Mouse (Mus musculus): ENCODE results near the gene Olfr67. TPM values are rescaled to one million over a fixed set of nuclear protein-coding genes. Genes with fewer than 3 reads are reported as not detected.

Gene Olfr67
- polyA plus RNA-seq, 1 experiment from 2014 or later = not detected

DNA sequence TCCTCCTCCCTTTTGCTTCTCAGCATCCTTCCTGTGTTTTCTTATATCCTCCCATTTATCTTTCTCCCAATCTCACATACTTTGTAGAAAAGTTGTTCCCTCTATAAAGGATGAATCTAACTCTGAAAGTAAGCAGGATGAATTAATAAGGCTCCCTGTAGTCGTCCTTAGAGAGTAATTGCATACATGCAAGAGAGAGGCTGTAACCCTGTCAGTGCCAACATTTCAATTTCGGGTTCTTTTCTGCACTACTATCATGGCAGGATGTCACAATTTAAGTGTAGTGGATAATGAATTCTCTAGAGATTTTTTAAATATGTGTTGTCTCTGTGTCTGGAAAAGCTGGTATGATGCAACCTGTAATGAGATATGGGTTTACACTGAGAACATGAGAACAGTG is 34.4 kb downstream of the Olfr67 start, which contains the start of gene Olfr630:
Gene Olfr630 (minus strand): TSS at position 101 of the 400 bp plus-strand sequence.
- 49% methylated on average over 2 of the region's 2 CpGs for WGBS
- ATAC-seq (ENCODE audit: low FRiP score, low read depth) = no peak

DNA sequence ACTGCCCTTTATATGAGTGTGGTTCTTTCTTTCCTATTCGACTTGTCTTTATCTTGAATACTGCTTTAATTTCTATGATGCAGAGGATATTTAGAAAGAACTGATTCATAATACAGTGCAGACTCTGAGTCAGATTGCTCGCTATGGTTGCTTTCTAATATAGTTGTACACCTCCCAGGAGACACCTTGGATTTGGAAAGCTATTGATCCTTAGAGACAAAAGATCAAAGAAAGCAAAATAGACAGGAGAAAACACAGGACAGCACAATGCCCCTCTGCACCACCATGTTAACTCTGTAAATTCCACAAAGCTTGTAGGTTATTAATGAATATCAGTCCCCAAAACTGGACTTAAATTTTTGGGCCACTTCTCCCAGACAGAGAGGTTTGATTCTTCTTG is 46.8 kb downstream of the Olfr67 start, which contains the start of gene Olfr629:
Gene Olfr629 (minus strand): TSS at position 101 of the 400 bp plus-strand sequence.
- 79% methylated on average over 2 of the region's 2 CpGs for WGBS
- Histone ChIP-seq H3K9me3 (no peaks in the 10 kb centered on the region), H3K4me1 (replicated peaks) (no peaks in the 10 kb centered on the region), H3K9ac (no peak within 1 kb of the TSS), H3K4me2 (no peak within 1 kb of the TSS), H3K27ac (replicated peaks) (no peak within 1 kb of the TSS), H3K27me3 (no peaks in the 10 kb centered on the region), H3K36me3 (no peaks in the 10 kb centered on the region), H3K4me3 (no peak within 1 kb of the TSS)
- no peak for ATAC-seq (ENCODE audit: low FRiP score, low read depth)

More for the DNA sequence above, 34.4 kb downstream of the Olfr67 start, which contains the start of gene Olfr630:
- Histone ChIP-seq H3K4me1 (replicated peaks) (no peaks in the 10 kb centered on the region), H3K27ac (replicated peaks) (no peak within 1 kb of the TSS), H3K9ac (no peak within 1 kb of the TSS), H3K4me3 (no peak within 1 kb of the TSS), H3K4me2 (no peak within 1 kb of the TSS), H3K9me3 (no peaks in the 10 kb centered on the region), H3K27me3 (no peaks in the 10 kb centered on the region), H3K36me3 (no peaks in the 10 kb centered on the region)

Other genes starting within 250 kb of the Olfr67 start
- gene Olfr612, start 249.1 kb downstream of the Olfr67 start, polyA plus RNA-seq (2015; fragmentation: Nextera tagmentation; extraction: Ambion mirVana) = not detected in 2 replicates
- gene Olfr613, start 243.7 kb downstream of the Olfr67 start, polyA plus RNA-seq (2015; fragmentation: Nextera tagmentation; extraction: Ambion mirVana) = not detected in 2 replicates
- not detected in 2 replicates for gene Olfr615, start 235.7 kb downstream of the Olfr67 start, polyA plus RNA-seq (2015; fragmentation: Nextera tagmentation; extraction: Ambion mirVana)
- not detected in 2 replicates for gene Olfr616, start 222.7 kb downstream of the Olfr67 start, polyA plus RNA-seq (2015; fragmentation: Nextera tagmentation; extraction: Ambion mirVana)
- gene Olfr617, start 218.8 kb downstream of the Olfr67 start, polyA plus RNA-seq (2015; fragmentation: Nextera tagmentation; extraction: Ambion mirVana) = not detected in 2 replicates
- gene Olfr618, start 201.7 kb downstream of the Olfr67 start, polyA plus RNA-seq (2015; fragmentation: Nextera tagmentation; extraction: Ambion mirVana) = not detected in 2 replicates
- not detected in 2 replicates for gene Olfr619, start 191.2 kb downstream of the Olfr67 start, polyA plus RNA-seq (2015; fragmentation: Nextera tagmentation; extraction: Ambion mirVana)
- not detected in 2 replicates for gene Olfr620, start 179.3 kb downstream of the Olfr67 start, polyA plus RNA-seq (2015; fragmentation: Nextera tagmentation; extraction: Ambion mirVana)
- not detected in 2 replicates for gene Olfr622, start 149.1 kb downstream of the Olfr67 start, polyA plus RNA-seq (2015; fragmentation: Nextera tagmentation; extraction: Ambion mirVana)
- gene Olfr623, start 128.1 kb downstream of the Olfr67 start, polyA plus RNA-seq (2015; fragmentation: Nextera tagmentation; extraction: Ambion mirVana) = not detected in 2 replicates
- gene Olfr624, start 120.6 kb downstream of the Olfr67 start, polyA plus RNA-seq (2015; fragmentation: Nextera tagmentation; extraction: Ambion mirVana) = 0.03 TPM in 1 of 2 replicates, not detected in the other
- not detected in 2 replicates for gene Olfr625-ps1, start 109.1 kb downstream of the Olfr67 start, polyA plus RNA-seq (2015; fragmentation: Nextera tagmentation; extraction: Ambion mirVana)
- gene Olfr243, start 77.2 kb downstream of the Olfr67 start, polyA plus RNA-seq (2015; fragmentation: Nextera tagmentation; extraction: Ambion mirVana) = not detected in 2 replicates
- gene Olfr628, start 61.4 kb downstream of the Olfr67 start, polyA plus RNA-seq (2015; fragmentation: Nextera tagmentation; extraction: Ambion mirVana) = not detected in 2 replicates
- gene Olfr629, start 46.9 kb downstream of the Olfr67 start, polyA plus RNA-seq (2015; fragmentation: Nextera tagmentation; extraction: Ambion mirVana) = not detected in 2 replicates
- not detected in 2 replicates for gene Olfr630, start 34.5 kb downstream of the Olfr67 start, polyA plus RNA-seq (2015; fragmentation: Nextera tagmentation; extraction: Ambion mirVana)
- not detected in 2 replicates for gene Olfr69, start 20.2 kb downstream of the Olfr67 start, polyA plus RNA-seq (2015; fragmentation: Nextera tagmentation; extraction: Ambion mirVana)
- not detected in 2 replicates for gene Olfr68, start 12.1 kb downstream of the Olfr67 start, polyA plus RNA-seq (2015; fragmentation: Nextera tagmentation; extraction: Ambion mirVana)
- gene Hbb-bt, start 22.2 kb upstream of the Olfr67 start, polyA plus RNA-seq (2015; fragmentation: Nextera tagmentation; extraction: Ambion mirVana) = 1,494 and 1,956 TPM in 2 replicates
- 4,421 and 5,872 TPM in 2 replicates for gene Hbb-bs, start 36.3 kb upstream of the Olfr67 start, polyA plus RNA-seq (2015; fragmentation: Nextera tagmentation; extraction: Ambion mirVana)
- gene Hbb-bh2, start 48.7 kb upstream of the Olfr67 start, polyA plus RNA-seq (2015; fragmentation: Nextera tagmentation; extraction: Ambion mirVana) = not detected in 2 replicates
- 1.3 and 2.5 TPM in 2 replicates for gene Hbb-bh1, start 51.3 kb upstream of the Olfr67 start, polyA plus RNA-seq (2015; fragmentation: Nextera tagmentation; extraction: Ambion mirVana)
- gene Hbb-y, start 61.4 kb upstream of the Olfr67 start, polyA plus RNA-seq (2015; fragmentation: Nextera tagmentation; extraction: Ambion mirVana) = 123 and 187 TPM in 2 replicates
- gene Olfr66, start 94.4 kb upstream of the Olfr67 start, polyA plus RNA-seq (2015; fragmentation: Nextera tagmentation; extraction: Ambion mirVana) = not detected in 2 replicates
- not detected in 2 replicates for gene Olfr64, start 102.7 kb upstream of the Olfr67 start, polyA plus RNA-seq (2015; fragmentation: Nextera tagmentation; extraction: Ambion mirVana)
- gene Olfr65, start 111.7 kb upstream of the Olfr67 start, polyA plus RNA-seq (2015; fragmentation: Nextera tagmentation; extraction: Ambion mirVana) = not detected in 2 replicates
- not detected in 2 replicates for gene Olfr631, start 137.0 kb upstream of the Olfr67 start, polyA plus RNA-seq (2015; fragmentation: Nextera tagmentation; extraction: Ambion mirVana)
- not detected in 2 replicates for gene Olfr632, start 142.5 kb upstream of the Olfr67 start, polyA plus RNA-seq (2015; fragmentation: Nextera tagmentation; extraction: Ambion mirVana)
- gene Olfr633, start 152.6 kb upstream of the Olfr67 start, polyA plus RNA-seq (2015; fragmentation: Nextera tagmentation; extraction: Ambion mirVana) = not detected in 2 replicates
- gene Olfr635, start 179.3 kb upstream of the Olfr67 start, polyA plus RNA-seq (2015; fragmentation: Nextera tagmentation; extraction: Ambion mirVana) = not detected in 2 replicates
- not detected in 2 replicates for gene Olfr638, start 206.9 kb upstream of the Olfr67 start, polyA plus RNA-seq (2015; fragmentation: Nextera tagmentation; extraction: Ambion mirVana)
- 0.03 TPM in 1 of 2 replicates, not detected in the other for gene Olfr639, start 225.5 kb upstream of the Olfr67 start, polyA plus RNA-seq (2015; fragmentation: Nextera tagmentation; extraction: Ambion mirVana)
- not detected in 2 replicates for gene Olfr640, start 233.8 kb upstream of the Olfr67 start, polyA plus RNA-seq (2015; fragmentation: Nextera tagmentation; extraction: Ambion mirVana)
- not detected in 2 replicates for gene Olfr641, start 243.6 kb upstream of the Olfr67 start, polyA plus RNA-seq (2015; fragmentation: Nextera tagmentation; extraction: Ambion mirVana)

Measured in hindbrain, embryonic 15.5 days (tissue).